Mouse (Mus musculus) bone marrow macrophage, adult 2 months (primary cell): ENCODE measurements around the gene Nudt17.

Experiments used
- CTCF ChIP-seq: IDR thresholded peaks from 2 replicates; pipeline ENCODE4 v1.5.1; 2012; ENCODE audit warnings: low read depth, mild to moderate bottlenecking, low read length, moderate library complexity
- POLR2A ChIP-seq: IDR thresholded peaks from 2 replicates; pipeline ENCODE4 v1.6.1; 2012; ENCODE audit warnings: mild to moderate bottlenecking, low read depth, low read length, borderline replicate concordance

DNA sequence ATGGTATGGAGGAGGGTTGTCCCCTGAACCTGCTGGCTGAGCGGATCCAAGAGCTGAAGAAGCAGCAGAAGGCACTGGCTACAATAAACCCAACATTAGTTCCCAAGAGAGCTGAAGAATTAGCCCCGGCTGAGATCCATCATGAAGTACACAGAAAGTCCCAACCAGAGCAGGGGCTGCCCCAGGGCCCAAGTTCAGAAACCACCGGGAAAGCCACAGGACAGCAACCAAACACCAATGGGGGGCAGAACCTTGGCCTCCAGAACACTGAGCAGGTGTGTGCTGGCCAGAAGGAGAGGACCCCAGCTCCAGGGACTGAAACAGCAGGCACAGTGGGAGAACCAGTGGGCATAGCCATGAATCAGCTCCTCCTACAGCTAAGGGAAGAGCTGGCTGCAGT is 24.9 kb downstream of the Nudt17 start:
- TF ChIP-seq CTCF (no peak), POLR2A (no peak)
